Mouse (Mus musculus): ENCODE measurements around the gene Cxcr2.

The Cxcr2 gene

GRCm38 (mm10) chr1:74153461-74154184 is at the start of gene Cxcr2:
Cxcr2 (plus strand) TSS chr1:74153989.
- Histone ChIP-seq H3K9me3 (ENCODE audit: low read length) (peaks cover 7% of the 10 kb centered on the region; the same call in 1 of the 2 replicates), H3K36me3 (ENCODE audit: insufficient read depth, low read length) (no peaks in the 10 kb centered on the region), H3K4me3 (replicated peaks; ENCODE audit: low read length) (no peak within 1 kb of the TSS), H3K4me1 (replicated peaks; ENCODE audit: low read depth, low read length) (no peaks in the 10 kb centered on the region), H3K27me3 (ENCODE audit: insufficient read depth, low read length) (peaks cover 5% of the 10 kb centered on the region; the same call in 1 of the 2 replicates)
- no peak for TF ChIP-seq CTCF (conservative IDR thresholded peaks at IDR 0.05; ENCODE audit: low read length)

- Histone ChIP-seq H3K36me3 (ENCODE audit: insufficient read depth, low read length) (no peaks in the 10 kb centered on the region), H3K4me1 (replicated peaks; ENCODE audit: low read depth, low read length) (peaks cover 68% of the 10 kb centered on the region), H3K27me3 (ENCODE audit: insufficient read depth, low read length) (peaks cover 87% of the 10 kb centered on the region), H3K9me3 (ENCODE audit: low read length) (no peaks in the 10 kb centered on the region), H3K4me3 (replicated peaks; ENCODE audit: low read length) (no peak overlapping the region)
- TF ChIP-seq NANOG (IDR thresholded peaks at IDR 0.05; ENCODE audit: borderline replicate concordance, low read length) (no peak), CTCF (conservative IDR thresholded peaks at IDR 0.05; ENCODE audit: low read length) (no peak), POU5F1 (IDR thresholded peaks at IDR 0.05; ENCODE audit: borderline replicate concordance, low read length) (no peak)
Observed at GRCm38 (mm10) chr1:74105660-74106059, 48.1 kb upstream of the Cxcr2 start.

GRCm38 (mm10) chr1:74106214-74106613 is 47.6 kb upstream of the Cxcr2 start:
- peaks cover 83% of the 10 kb centered on the region for H3K27me3 ChIP-seq (ENCODE audit: insufficient read depth, low read length)
- H3K4me1 ChIP-seq (replicated peaks; ENCODE audit: low read depth, low read length) = peaks cover 71% of the 10 kb centered on the region
- H3K9me3 ChIP-seq (ENCODE audit: low read length) = no peaks in the 10 kb centered on the region
- H3K4me3 ChIP-seq (replicated peaks; ENCODE audit: low read length) = no peak overlapping the region
- H3K36me3 ChIP-seq (ENCODE audit: insufficient read depth, low read length) = no peaks in the 10 kb centered on the region
- TF ChIP-seq NANOG (IDR thresholded peaks at IDR 0.05; ENCODE audit: borderline replicate concordance, low read length) = no peak
- no peak for TF ChIP-seq CTCF (conservative IDR thresholded peaks at IDR 0.05; ENCODE audit: low read length)

GRCm38 (mm10) chr1:74107931-74108618 is 45.7 kb upstream of the Cxcr2 start:
- no peaks in the 10 kb centered on the region for H3K9me3 ChIP-seq (ENCODE audit: low read length)
- no peak for TF ChIP-seq NANOG (IDR thresholded peaks at IDR 0.05; ENCODE audit: borderline replicate concordance, low read length)
- TF ChIP-seq POU5F1 (IDR thresholded peaks at IDR 0.05; ENCODE audit: borderline replicate concordance, low read length) = no peak
- no peaks in the 10 kb centered on the region for H3K36me3 ChIP-seq (ENCODE audit: insufficient read depth, low read length)
- no peak overlapping the region for H3K4me3 ChIP-seq (replicated peaks; ENCODE audit: low read length)
- H3K4me1 ChIP-seq (replicated peaks; ENCODE audit: low read depth, low read length) = peaks cover 88% of the 10 kb centered on the region
- H3K27me3 ChIP-seq (ENCODE audit: insufficient read depth, low read length) = peaks cover 70% of the 10 kb centered on the region

- Histone ChIP-seq H3K9me3 (ENCODE audit: low read length) (no peaks in the 10 kb centered on the region), H3K27me3 (ENCODE audit: insufficient read depth, low read length) (peaks cover 65% of the 10 kb centered on the region), H3K36me3 (ENCODE audit: insufficient read depth, low read length) (no peaks in the 10 kb centered on the region), H3K4me3 (replicated peaks; ENCODE audit: low read length) (no peak overlapping the region), H3K4me1 (replicated peaks; ENCODE audit: low read depth, low read length) (peaks cover 81% of the 10 kb centered on the region)
- TF ChIP-seq NANOG (IDR thresholded peaks at IDR 0.05; ENCODE audit: borderline replicate concordance, low read length) (no peak), CTCF (conservative IDR thresholded peaks at IDR 0.05; ENCODE audit: low read length) (no peak), POU5F1 (IDR thresholded peaks at IDR 0.05; ENCODE audit: borderline replicate concordance, low read length) (no peak)
Observed at GRCm38 (mm10) chr1:74109670-74110069, 44.1 kb upstream of the Cxcr2 start.

- TF ChIP-seq NANOG (IDR thresholded peaks at IDR 0.05; ENCODE audit: borderline replicate concordance, low read length) (peak; percentile 82), POU5F1 (IDR thresholded peaks at IDR 0.05; ENCODE audit: borderline replicate concordance, low read length) (no peak), CTCF (conservative IDR thresholded peaks at IDR 0.05; ENCODE audit: low read length) (no peak)
- H3K9me3 ChIP-seq (ENCODE audit: low read length) = no peaks in the 10 kb centered on the region
- H3K4me1 ChIP-seq (replicated peaks; ENCODE audit: low read depth, low read length) = peaks cover 72% of the 10 kb centered on the region
- no peaks in the 10 kb centered on the region for H3K36me3 ChIP-seq (ENCODE audit: insufficient read depth, low read length)
- peak overlapping the region; percentile 43 for H3K4me3 ChIP-seq (replicated peaks; ENCODE audit: low read length)
- H3K27me3 ChIP-seq (ENCODE audit: insufficient read depth, low read length) = peaks cover 66% of the 10 kb centered on the region
Observed at GRCm38 (mm10) chr1:74110932-74111695, 42.7 kb upstream of the Cxcr2 start.

- TF ChIP-seq NANOG (IDR thresholded peaks at IDR 0.05; ENCODE audit: borderline replicate concordance, low read length) (peak; percentile 30), CTCF (conservative IDR thresholded peaks at IDR 0.05; ENCODE audit: low read length) (no peak), POU5F1 (IDR thresholded peaks at IDR 0.05; ENCODE audit: borderline replicate concordance, low read length) (no peak)
Observed at GRCm38 (mm10) chr1:74111696-74112030, 42.1 kb upstream of the Cxcr2 start.

GRCm38 (mm10) chr1:74113071-74113470 is 40.7 kb upstream of the Cxcr2 start:
- TF ChIP-seq POU5F1 (IDR thresholded peaks at IDR 0.05; ENCODE audit: borderline replicate concordance, low read length) (no peak), CTCF (conservative IDR thresholded peaks at IDR 0.05; ENCODE audit: low read length) (no peak), NANOG (IDR thresholded peaks at IDR 0.05; ENCODE audit: borderline replicate concordance, low read length) (no peak)
- Histone ChIP-seq H3K9me3 (ENCODE audit: low read length) (no peaks in the 10 kb centered on the region), H3K36me3 (ENCODE audit: insufficient read depth, low read length) (no peaks in the 10 kb centered on the region), H3K4me3 (replicated peaks; ENCODE audit: low read length) (no peak overlapping the region), H3K27me3 (ENCODE audit: insufficient read depth, low read length) (peaks cover 66% of the 10 kb centered on the region), H3K4me1 (replicated peaks; ENCODE audit: low read depth, low read length) (peaks cover 54% of the 10 kb centered on the region)

More at GRCm38 (mm10) chr1:74111696-74112030, 42.1 kb upstream of the Cxcr2 start:
- H3K36me3 ChIP-seq (ENCODE audit: insufficient read depth, low read length) = no peaks in the 10 kb centered on the region
- peaks cover 64% of the 10 kb centered on the region for H3K27me3 ChIP-seq (ENCODE audit: insufficient read depth, low read length)
- H3K9me3 ChIP-seq (ENCODE audit: low read length) = no peaks in the 10 kb centered on the region
- H3K4me1 ChIP-seq (replicated peaks; ENCODE audit: low read depth, low read length) = peaks cover 66% of the 10 kb centered on the region
- peak overlapping the region; percentile 43; the same call in 1 of the 2 replicates for H3K4me3 ChIP-seq (replicated peaks; ENCODE audit: low read length)

Data from E14TG2a.4 (cell line).